ENCODE assay signal across 8 mouse cellular contexts in the genomic region with DNA sequence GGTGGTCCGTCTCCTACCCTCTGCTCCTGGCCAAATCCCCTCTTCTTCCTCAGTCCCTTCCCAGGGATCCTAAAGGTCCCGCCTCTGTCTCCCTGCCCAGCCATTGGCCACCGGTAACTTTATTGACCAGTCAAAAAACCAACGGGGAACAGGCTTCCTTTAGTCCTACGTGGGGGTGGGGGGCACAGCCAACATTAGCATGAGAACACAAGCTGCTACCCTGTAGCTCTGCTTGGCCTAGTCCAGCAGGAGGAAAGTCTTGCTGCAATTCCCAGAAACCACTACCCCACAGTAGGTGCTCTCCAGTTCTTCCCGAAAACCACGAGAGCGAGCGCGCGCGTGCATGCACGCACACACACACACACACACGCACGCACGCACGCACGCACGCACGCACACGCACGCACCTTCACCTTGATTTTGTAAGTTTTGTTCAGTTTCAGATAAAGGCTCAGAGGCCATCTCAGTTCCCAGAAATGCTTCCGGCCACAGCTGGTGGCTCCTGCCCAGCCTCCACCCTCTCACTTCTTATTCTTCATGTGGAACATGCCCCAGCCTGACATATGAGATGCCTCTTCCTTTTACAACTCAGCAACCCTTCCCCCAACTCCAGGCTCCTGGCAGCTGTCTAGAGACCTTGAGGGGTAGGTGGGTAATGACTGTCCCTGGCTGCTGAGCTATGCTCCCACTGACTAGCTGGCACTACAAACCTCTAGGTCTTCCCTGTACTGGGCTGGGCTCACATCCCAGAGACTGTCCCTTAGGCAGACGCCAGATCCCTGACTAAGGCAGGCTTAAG. TPM values are rescaled to one million over a fixed set of nuclear protein-coding genes. Genes with fewer than 3 reads are reported as not detected.
A peak's percentile ranks its signal among the peaks of the same experiment; 100 is the strongest.
DNase-seq lines count a peak whose midpoint lies in the region; ATAC-seq and TF ChIP-seq lines count a peak whose summit lies in the region.

No protein-coding gene starts in this region.

- peaks cover 20% of the 10 kb centered on the region for H3K4me1 ChIP-seq in hindbrain, postnatal 0 days (ENCODE audit: insufficient read depth, low read length)

- H3K27me3 ChIP-seq in hindbrain, postnatal 0 days (ENCODE audit: insufficient read depth, low read length): peaks cover 12% of the 10 kb centered on the region

- peak overlapping the region; percentile 53 for H3K4me3 ChIP-seq in hindbrain, postnatal 0 days (ENCODE audit: low read length)

- peak overlapping the region; percentile 84 for H3K27ac ChIP-seq in hindbrain, postnatal 0 days

- under 1% methylated on average over 24 of the region's 24 CpGs for WGBS in hindbrain, postnatal 0 days

- peaks cover 8% of the 10 kb centered on the region for H3K36me3 ChIP-seq in hindbrain, postnatal 0 days (ENCODE audit: insufficient read depth, low read length)

- DNase-seq in T-cell, adult 2 months (ENCODE audit: low spot score): peak; percentile 67
- peak; percentile 42 to 72 for DNase-seq in cerebellum, postnatal 4 days (ENCODE audit: low spot score in 2 of 2)
- peak; percentile 80 to 81 for DNase-seq in gastrocnemius, adult 8-10 months (ENCODE audit: low spot score in 2 of 2)
- peak; percentile 92 for DNase-seq in hindbrain, postnatal 0 days (ENCODE audit: low spot score)
- DNase-seq in left cerebral cortex, adult 8-10 months (ENCODE audit: low spot score in 2 of 2): peak; percentile 54 to 82
- DNase-seq in right cerebral cortex, adult 2 months (ENCODE audit: low spot score in 2 of 2): peak; percentile 75 to 81
- DNase-seq in urinary bladder, postnatal 14 days (ENCODE audit: low spot score): peak; percentile 82

- peak overlapping the region; percentile 65 for H3K9ac ChIP-seq in hindbrain, postnatal 0 days (replicated peaks; ENCODE audit: low read length)

- TF ChIP-seq CTCF in hindbrain, postnatal 0 days (IDR thresholded peaks at IDR 0.05; ENCODE audit: low read depth): peak; percentile 22; the same call in 1 of the 2 replicates

- peak; percentile 92 for ATAC-seq in hindbrain, postnatal 0 days
- ATAC-seq in megakaryocyte, adult 5-6 weeks (ENCODE audit: poor library complexity, severe bottlenecking): peak; percentile 68

- no peaks in the 10 kb centered on the region for H3K9me3 ChIP-seq in hindbrain, postnatal 0 days (ENCODE audit: low read length)

- peak overlapping the region; percentile 81 for H3K4me2 ChIP-seq in hindbrain, postnatal 0 days (ENCODE audit: low read depth, low read length)

RNA-seq across cellular contexts. Expression of gene Tnfrsf18, which starts 5.8 kb away (rescaled TPM):
- total RNA-seq in gastrocnemius, adult 8-10 months (2022): not detected
- 0.16 TPM in 1 of 2 replicates, not detected in the other for total RNA-seq in hindbrain, postnatal 0 days (2014; rRNA removed)
- 1.4 and 1.6 TPM in 2 replicates for polyA plus RNA-seq in hindbrain, postnatal 0 days (2015; fragmentation: Nextera tagmentation; extraction: Ambion mirVana)
- total RNA-seq in left cerebral cortex, adult 8-10 months (2022): not detected
- 2.7 and 10.3 TPM in 2 replicates for total RNA-seq in megakaryocyte, adult 5-6 weeks (2015)
- 6.0 and 7.2 TPM in 2 replicates for total RNA-seq in megakaryocyte, adult 5-6 weeks (2017)

RNA-seq across cellular contexts. Expression of gene Tnfrsf4, which starts 18.1 kb away (rescaled TPM):
- 1 to 10 TPM in 3 of 4 experiments, under 1 TPM in 1; 0.65 to 1.9 (median 1.4) TPM for total RNA-seq in gastrocnemius, adult 8-10 months (2022)
- 2.6 TPM in 1 of 2 replicates, not detected in the other for total RNA-seq in hindbrain, postnatal 0 days (2014; rRNA removed)
- 0.47 and 0.49 TPM in 2 replicates for polyA plus RNA-seq in hindbrain, postnatal 0 days (2015; fragmentation: Nextera tagmentation; extraction: Ambion mirVana)
- total RNA-seq in left cerebral cortex, adult 8-10 months (2022): 1 to 10 TPM in 3 of 4 experiments, under 1 TPM in 1; 0.91 to 3.5 (median 1.5) TPM
- total RNA-seq in megakaryocyte, adult 5-6 weeks (2015): 1.5 and 2.1 TPM in 2 replicates
- total RNA-seq in megakaryocyte, adult 5-6 weeks (2017): 1.2 and 2.8 TPM in 2 replicates

RNA-seq across cellular contexts. Expression of gene Ttll10, which starts 27.4 kb away (rescaled TPM):
- not detected for total RNA-seq in gastrocnemius, adult 8-10 months (2022)
- 0.26 TPM in 1 of 2 replicates, not detected in the other for total RNA-seq in hindbrain, postnatal 0 days (2014; rRNA removed)
- 0.08 TPM in 1 of 2 replicates, not detected in the other for polyA plus RNA-seq in hindbrain, postnatal 0 days (2015; fragmentation: Nextera tagmentation; extraction: Ambion mirVana)
- under 1 TPM; 0.30 to 0.64 (median 0.44) TPM for total RNA-seq in left cerebral cortex, adult 8-10 months (2022)
- not detected in 2 replicates for total RNA-seq in megakaryocyte, adult 5-6 weeks (2015)
- not detected in 2 replicates for total RNA-seq in megakaryocyte, adult 5-6 weeks (2017)

RNA-seq across cellular contexts. Expression of gene Sdf4, which starts 39.1 kb away (rescaled TPM):
- total RNA-seq in gastrocnemius, adult 8-10 months (2022): 10 to 100 TPM; 68.8 to 85.8 (median 77.5) TPM
- 100 and 121 TPM in 2 replicates for total RNA-seq in hindbrain, postnatal 0 days (2014; rRNA removed)
- 122 and 127 TPM in 2 replicates for polyA plus RNA-seq in hindbrain, postnatal 0 days (2015; fragmentation: Nextera tagmentation; extraction: Ambion mirVana)
- 100 to 1,000 TPM; 206 to 235 (median 221) TPM for total RNA-seq in left cerebral cortex, adult 8-10 months (2022)
- 43.6 and 57.5 TPM in 2 replicates for total RNA-seq in megakaryocyte, adult 5-6 weeks (2015)
- 216 and 221 TPM in 2 replicates for total RNA-seq in megakaryocyte, adult 5-6 weeks (2017)

RNA-seq across cellular contexts. Expression of gene B3galt6, which starts 39.3 kb away (rescaled TPM):
- total RNA-seq in gastrocnemius, adult 8-10 months (2022): 1 to 10 TPM in 3 of 4 experiments, under 1 TPM in 1; 0.94 to 1.8 (median 1.6) TPM
- 48.8 and 56.8 TPM in 2 replicates for total RNA-seq in hindbrain, postnatal 0 days (2014; rRNA removed)
- polyA plus RNA-seq in hindbrain, postnatal 0 days (2015; fragmentation: Nextera tagmentation; extraction: Ambion mirVana): 26.1 and 26.2 TPM in 2 replicates
- 10 to 100 TPM in 2 of 4 experiments, 1 to 10 TPM in 2; 9.3 to 12.6 (median 10.5) TPM for total RNA-seq in left cerebral cortex, adult 8-10 months (2022)
- total RNA-seq in megakaryocyte, adult 5-6 weeks (2015): 3.5 and 3.6 TPM in 2 replicates
- total RNA-seq in megakaryocyte, adult 5-6 weeks (2017): 3.5 and 4.0 TPM in 2 replicates

Comparison
In these comparisons a context has a peak if more than half of its experiments do, and no peak if none do; other contexts are left out.
1. Peak in every context shown above with its lines: DNase-seq, ATAC-seq, H3K4me3 ChIP-seq and H3K27ac ChIP-seq.